Mouse (Mus musculus): ENCODE results near the gene Myo7a.

- TF ChIP-seq CTCF (IDR thresholded peaks at IDR 0.05; ENCODE audit: control insufficient read depth, insufficient read depth, insufficient replicate concordance, low read depth, low read length) (no peak), POLR2A (IDR thresholded peaks at IDR 0.05; ENCODE audit: control insufficient read depth, low read depth, low read length) (no peak)
Observed at GRCm38 (mm10) chr7:98104481-98105435, 14.6 kb downstream of the Myo7a start.
